Mouse (Mus musculus): ENCODE results near the gene Vmn1r197. TPM values are rescaled to one million over a fixed set of nuclear protein-coding genes. Genes with fewer than 3 reads are reported as not detected.

The Vmn1r197 gene
- not detected for polyA plus RNA-seq (2014; fragmentation: Illumina TruSeq; extraction: RNeasy Lipid Tissue Mini Kit (QIAGEN cat#74804); ENCODE audit: low read depth, low replicate concordance)

GRCm38 (mm10) chr13:22324289-22324688 is at the start of gene Vmn1r197:
Vmn1r197 (plus strand) TSS chr13:22324589.

GRCm38 (mm10) chr13:22289620-22290019 is 34.8 kb upstream of the Vmn1r197 start, which contains the start of gene Vmn1r196:
Vmn1r196 (plus strand) TSS chr13:22289920.

GRCm38 (mm10) chr13:22350064-22350463 is 25.7 kb downstream of the Vmn1r197 start, which contains the start of gene Vmn1r198:
Vmn1r198 (plus strand) TSS chr13:22350364.

GRCm38 (mm10) chr13:22379518-22379917 is 55.1 kb downstream of the Vmn1r197 start, which contains the start of gene Vmn1r199:
Vmn1r199 (plus strand) TSS chr13:22379818.

Other genes starting within 250 kb of the Vmn1r197 start
- 0.03 TPM for gene Vmn1r188, start 240.1 kb upstream of the Vmn1r197 start, polyA plus RNA-seq (2014; fragmentation: Illumina TruSeq; extraction: RNeasy Lipid Tissue Mini Kit (QIAGEN cat#74804); ENCODE audit: low read depth, low replicate concordance)
- not detected for gene Vmn1r189, start 218.8 kb upstream of the Vmn1r197 start, polyA plus RNA-seq (2014; fragmentation: Illumina TruSeq; extraction: RNeasy Lipid Tissue Mini Kit (QIAGEN cat#74804); ENCODE audit: low read depth, low replicate concordance)
- not detected for gene Vmn1r191, start 140.6 kb upstream of the Vmn1r197 start, polyA plus RNA-seq (2014; fragmentation: Illumina TruSeq; extraction: RNeasy Lipid Tissue Mini Kit (QIAGEN cat#74804); ENCODE audit: low read depth, low replicate concordance)
- not detected for gene Vmn1r192, start 133.4 kb upstream of the Vmn1r197 start, polyA plus RNA-seq (2014; fragmentation: Illumina TruSeq; extraction: RNeasy Lipid Tissue Mini Kit (QIAGEN cat#74804); ENCODE audit: low read depth, low replicate concordance)
- gene Vmn1r193, start 101.4 kb upstream of the Vmn1r197 start, polyA plus RNA-seq (2014; fragmentation: Illumina TruSeq; extraction: RNeasy Lipid Tissue Mini Kit (QIAGEN cat#74804); ENCODE audit: low read depth, low replicate concordance), result not detected
- not detected for gene Vmn1r194, start 80.4 kb upstream of the Vmn1r197 start, polyA plus RNA-seq (2014; fragmentation: Illumina TruSeq; extraction: RNeasy Lipid Tissue Mini Kit (QIAGEN cat#74804); ENCODE audit: low read depth, low replicate concordance)
- not detected for gene Vmn1r195, start 54.1 kb upstream of the Vmn1r197 start, polyA plus RNA-seq (2014; fragmentation: Illumina TruSeq; extraction: RNeasy Lipid Tissue Mini Kit (QIAGEN cat#74804); ENCODE audit: low read depth, low replicate concordance)
- gene Vmn1r196, start 34.7 kb upstream of the Vmn1r197 start, polyA plus RNA-seq (2014; fragmentation: Illumina TruSeq; extraction: RNeasy Lipid Tissue Mini Kit (QIAGEN cat#74804); ENCODE audit: low read depth, low replicate concordance), result not detected
- gene Vmn1r198, start 25.8 kb downstream of the Vmn1r197 start, polyA plus RNA-seq (2014; fragmentation: Illumina TruSeq; extraction: RNeasy Lipid Tissue Mini Kit (QIAGEN cat#74804); ENCODE audit: low read depth, low replicate concordance), result not detected
- gene Vmn1r199, start 55.2 kb downstream of the Vmn1r197 start, polyA plus RNA-seq (2014; fragmentation: Illumina TruSeq; extraction: RNeasy Lipid Tissue Mini Kit (QIAGEN cat#74804); ENCODE audit: low read depth, low replicate concordance), result not detected
- not detected for gene Vmn1r200, start 65.8 kb downstream of the Vmn1r197 start, polyA plus RNA-seq (2014; fragmentation: Illumina TruSeq; extraction: RNeasy Lipid Tissue Mini Kit (QIAGEN cat#74804); ENCODE audit: low read depth, low replicate concordance)
- gene Vmn1r201, start 147.3 kb downstream of the Vmn1r197 start, polyA plus RNA-seq (2014; fragmentation: Illumina TruSeq; extraction: RNeasy Lipid Tissue Mini Kit (QIAGEN cat#74804); ENCODE audit: low read depth, low replicate concordance), result not detected
- not detected for gene Vmn1r202, start 180.8 kb downstream of the Vmn1r197 start, polyA plus RNA-seq (2014; fragmentation: Illumina TruSeq; extraction: RNeasy Lipid Tissue Mini Kit (QIAGEN cat#74804); ENCODE audit: low read depth, low replicate concordance)
- not detected for gene Vmn1r203, start 193.5 kb downstream of the Vmn1r197 start, polyA plus RNA-seq (2014; fragmentation: Illumina TruSeq; extraction: RNeasy Lipid Tissue Mini Kit (QIAGEN cat#74804); ENCODE audit: low read depth, low replicate concordance)
- gene Vmn1r204, start 228.6 kb downstream of the Vmn1r197 start, polyA plus RNA-seq (2014; fragmentation: Illumina TruSeq; extraction: RNeasy Lipid Tissue Mini Kit (QIAGEN cat#74804); ENCODE audit: low read depth, low replicate concordance), result not detected

Data from testis, adult 10 weeks (tissue).